In the genomic region with DNA sequence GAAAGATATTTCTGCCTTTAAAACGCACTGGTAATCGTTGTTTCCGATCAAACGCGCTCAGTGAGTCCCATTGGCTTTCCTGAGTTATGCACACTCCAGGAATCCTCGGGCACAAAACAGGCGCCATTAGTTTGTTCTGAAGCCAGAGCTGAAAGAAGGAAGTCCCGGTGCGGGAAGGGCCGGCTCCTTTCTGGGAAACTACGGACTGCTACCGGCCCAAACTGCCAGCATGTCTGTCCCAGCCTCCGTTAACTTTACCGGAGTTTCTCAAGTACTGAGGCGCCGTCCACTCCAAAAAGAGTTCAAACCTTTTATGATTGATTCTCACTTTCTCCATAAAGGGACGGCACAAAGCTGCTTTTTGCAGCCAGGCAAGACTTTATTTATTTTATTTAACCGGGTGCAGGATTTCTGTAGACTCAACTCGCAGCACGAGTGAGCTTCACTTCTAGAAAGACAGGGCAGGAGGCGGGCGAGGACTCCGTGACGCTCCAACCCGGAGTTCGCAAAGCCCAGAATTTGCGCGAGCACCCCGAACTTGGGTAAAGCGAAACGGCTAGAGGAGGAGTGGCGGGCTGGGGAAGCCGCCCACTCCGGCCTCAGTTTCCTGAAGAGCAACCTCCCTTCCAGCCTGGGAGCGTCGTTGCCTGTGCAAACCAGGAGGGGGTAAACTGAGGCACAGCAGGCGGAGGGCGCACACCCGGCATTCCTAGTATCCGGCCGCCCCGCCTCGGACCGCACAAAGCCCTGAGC, we compare ENCODE assay signal across 8 mouse cellular contexts. TPM values are rescaled to one million over a fixed set of nuclear protein-coding genes. Genes with fewer than 3 reads are reported as not detected.
A peak's percentile ranks its signal among the peaks of the same experiment; 100 is the strongest.
DNase-seq lines count a peak whose midpoint lies in the region; ATAC-seq and TF ChIP-seq lines count a peak whose summit lies in the region.

No protein-coding gene starts in this region.

- TF ChIP-seq POLR2A in testis, adult 2 months (IDR thresholded peaks at IDR 0.05; ENCODE audit: control insufficient read depth, low read depth, low read length) = no peak

- H3K9me3 ChIP-seq in hindbrain, embryonic 15.5 days = no peaks in the 10 kb centered on the region
- no peaks in the 10 kb centered on the region for H3K9me3 ChIP-seq in limb, embryonic 11.5 days (ENCODE audit: control insufficient read depth, low read length)
- no peaks in the 10 kb centered on the region for H3K9me3 ChIP-seq in midbrain, embryonic 12.5 days

- peak overlapping the region; percentile 87 for H3K27ac ChIP-seq in hindbrain, embryonic 15.5 days (replicated peaks)
- H3K27ac ChIP-seq in limb, embryonic 11.5 days (replicated peaks; ENCODE audit: low read depth, low read length) = peak overlapping the region; percentile 89
- H3K27ac ChIP-seq in midbrain, embryonic 12.5 days (replicated peaks) = peak overlapping the region; percentile 86
- peak overlapping the region; percentile 9 for H3K27ac ChIP-seq in testis, adult 2 months (ENCODE audit: control insufficient read depth, insufficient read depth, low read depth, low read length)

- no peaks in the 10 kb centered on the region for H3K36me3 ChIP-seq in hindbrain, embryonic 15.5 days
- H3K36me3 ChIP-seq in limb, embryonic 11.5 days (ENCODE audit: control insufficient read depth, insufficient read depth, low read length) = no peaks in the 10 kb centered on the region
- no peaks in the 10 kb centered on the region for H3K36me3 ChIP-seq in midbrain, embryonic 12.5 days
- no peaks in the 10 kb centered on the region for H3K36me3 ChIP-seq in testis, adult 2 months (ENCODE audit: control insufficient read depth, insufficient read depth, low read length)

- no peak for TF ChIP-seq CTCF in testis, adult 2 months (IDR thresholded peaks at IDR 0.05; ENCODE audit: control insufficient read depth, insufficient read depth, insufficient replicate concordance, low read depth, low read length)

- WGBS in hindbrain, embryonic 15.5 days = under 1% methylated on average over 42 of the region's 44 CpGs
- under 1% methylated on average over 44 of the region's 44 CpGs for WGBS in limb, embryonic 11.5 days
- WGBS in midbrain, embryonic 12.5 days = under 1% methylated on average over 37 of the region's 44 CpGs

- peak overlapping the region; percentile 64 for H3K9ac ChIP-seq in hindbrain, embryonic 15.5 days
- peak overlapping the region; percentile 95 for H3K9ac ChIP-seq in limb, embryonic 11.5 days (ENCODE audit: low read length)
- H3K9ac ChIP-seq in midbrain, embryonic 12.5 days (replicated peaks) = peak overlapping the region; percentile 90

- H3K27me3 ChIP-seq in hindbrain, embryonic 15.5 days = no peaks in the 10 kb centered on the region
- H3K27me3 ChIP-seq in limb, embryonic 11.5 days (ENCODE audit: control insufficient read depth, insufficient read depth, low read length) = no peaks in the 10 kb centered on the region
- H3K27me3 ChIP-seq in midbrain, embryonic 12.5 days = 0 out of 2 replicates have a peak, but pooled peaks cover 4% of the 10 kb centered on the region
- no peaks in the 10 kb centered on the region; the same call in 1 of the 2 replicates for H3K27me3 ChIP-seq in testis, adult 2 months (ENCODE audit: control insufficient read depth, insufficient read depth, low read length)

- H3K4me3 ChIP-seq in hindbrain, embryonic 15.5 days = peak overlapping the region; percentile 70
- H3K4me3 ChIP-seq in limb, embryonic 11.5 days (ENCODE audit: low read depth, low read length) = peak overlapping the region; percentile 95
- peak overlapping the region; percentile 94 for H3K4me3 ChIP-seq in midbrain, embryonic 12.5 days
- H3K4me3 ChIP-seq in testis, adult 2 months (ENCODE audit: control insufficient read depth, low read depth, low read length) = peak overlapping the region; percentile 90

- H3K4me2 ChIP-seq in hindbrain, embryonic 15.5 days = peak overlapping the region; percentile 94
- H3K4me2 ChIP-seq in limb, embryonic 11.5 days (ENCODE audit: low read depth, severe bottlenecking) = peak overlapping the region; percentile 91
- H3K4me2 ChIP-seq in midbrain, embryonic 12.5 days (replicated peaks) = peak overlapping the region; percentile 86

- DNase-seq in CD4-positive, CD25-positive, alpha-beta regulatory T cell, adult 2 months (ENCODE audit: low read depth, low spot score) = peak; percentile 3
- DNase-seq in cerebellum, adult 9-11 months = peak; percentile 31
- peak; percentile 66 for DNase-seq in gastrocnemius, postnatal 10 days
- peak; percentile 78 for DNase-seq in limb, embryonic 11.5 days (ENCODE audit: low spot score)

- ATAC-seq in CD4-positive, CD25-positive, alpha-beta regulatory T cell, adult 4 months = no peak
- ATAC-seq in hindbrain, embryonic 15.5 days (ENCODE audit: low FRiP score, low read depth) = peak; percentile 74; the same call in 1 of the 2 replicates
- peak; percentile 76 for ATAC-seq in limb, embryonic 11.5 days (ENCODE audit: insufficient number of reproducible peaks, low FRiP score, low TSS enrichment, low read depth)
- peak; percentile 56 for ATAC-seq in midbrain, embryonic 12.5 days (ENCODE audit: low FRiP score, low read depth)

- peaks cover 36% of the 10 kb centered on the region for H3K4me1 ChIP-seq in hindbrain, embryonic 15.5 days (replicated peaks)
- H3K4me1 ChIP-seq in limb, embryonic 11.5 days (ENCODE audit: control insufficient read depth, insufficient read depth, low read length) = peaks cover 8% of the 10 kb centered on the region; the same call in 1 of the 2 replicates
- H3K4me1 ChIP-seq in midbrain, embryonic 12.5 days = peaks cover 26% of the 10 kb centered on the region
- H3K4me1 ChIP-seq in testis, adult 2 months (ENCODE audit: control insufficient read depth, insufficient read depth, low read length) = peaks cover 4% of the 10 kb centered on the region; the same call in 1 of the 2 replicates

RNA-seq across cellular contexts. Expression of gene Tead1, which starts 0.5 kb away (rescaled TPM):
- polyA plus RNA-seq in CD4-positive, CD25-positive, alpha-beta regulatory T cell, adult 4 months (2017; shearing (Covaris generic)) = under 1 TPM; 0.03 to 0.61 TPM
- total RNA-seq in gastrocnemius, postnatal 10 days (2021) = 100 to 1,000 TPM; 124 to 136 TPM
- 15.3 and 15.7 TPM in 2 replicates for polyA plus RNA-seq in hindbrain, embryonic 15.5 days (2015; fragmentation: Nextera tagmentation; extraction: Ambion mirVana)
- 17.8 and 18.3 TPM in 2 replicates for polyA plus RNA-seq in limb, embryonic 11.5 days (2014; fragmentation: Nextera tagmentation; extraction: Ambion mirVana)
- polyA plus RNA-seq in midbrain, embryonic 12.5 days (2016; fragmentation: Nextera tagmentation; extraction: Ambion mirVana) = 20.5 and 24.6 TPM in 2 replicates
- 2.1 and 2.3 TPM in 2 replicates for polyA plus RNA-seq in testis, adult 2 months (2012; rRNA removed)

Comparison
In these comparisons a context has a peak if more than half of its experiments do, and no peak if none do; other contexts are left out.
1. DNase-seq: peak in every context shown above with its lines; median percentile 78 in limb, embryonic 11.5 days; 66 in gastrocnemius, postnatal 10 days; 31 in cerebellum, adult 9-11 months; 3 in CD4-positive, CD25-positive, alpha-beta regulatory T cell, adult 2 months.
2. H3K27ac ChIP-seq: peak in every context shown above with its lines; median percentile 89 in limb, embryonic 11.5 days; 87 in hindbrain, embryonic 15.5 days; 86 in midbrain, embryonic 12.5 days; 9 in testis, adult 2 months.